Mouse (Mus musculus): ENCODE measurements at regions not wholly inside any gene's neighbourhood (a gene's known extent, or its start where the extent isn't known, plus 50 kb on each side); places are given as distances from the start of the nearest gene placed in this dataset.

DNA sequence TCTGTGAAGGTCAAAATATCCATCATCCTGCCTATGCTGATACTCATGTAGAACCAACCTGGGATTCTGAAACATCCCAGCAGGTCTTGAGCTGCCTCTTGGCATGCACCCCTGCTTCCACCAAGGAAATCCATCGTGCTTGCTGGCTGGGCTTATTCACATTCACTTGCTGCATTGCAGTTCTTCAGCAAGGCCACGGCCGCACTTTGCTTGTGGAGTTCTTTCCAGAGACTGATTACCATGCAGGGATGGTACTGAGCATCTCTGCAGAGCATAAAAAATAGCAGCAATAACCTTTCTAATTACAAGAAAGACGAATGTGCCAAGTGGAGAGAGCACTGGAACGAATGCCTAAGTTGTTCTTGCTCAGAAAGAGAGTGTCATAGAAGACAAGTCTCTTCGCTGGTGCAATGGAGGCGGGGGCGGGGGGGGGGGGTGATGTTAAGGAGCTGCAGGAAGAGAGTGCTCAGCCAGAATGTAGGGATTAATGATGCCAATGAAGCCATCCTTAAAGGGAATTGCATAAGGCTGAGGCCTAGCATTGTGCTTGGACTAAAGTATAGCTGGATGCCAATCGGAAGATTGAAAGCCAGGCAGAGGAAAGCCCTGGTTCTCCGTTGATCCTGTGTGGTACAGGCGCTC, 205.9 kb downstream of the AI593442 start:
- Histone ChIP-seq H3K4me2 (ENCODE audit: low read length) (no peak overlapping the region), H3K27me3 (replicated peaks; ENCODE audit: control insufficient read depth, insufficient read depth, low read length) (no peaks in the 10 kb centered on the region), H3K9ac (replicated peaks; ENCODE audit: low read depth, low read length) (no peak overlapping the region), H3K36me3 (ENCODE audit: control insufficient read depth, insufficient read depth) (no peaks in the 10 kb centered on the region), H3K9me3 (ENCODE audit: control insufficient read depth, low read length) (no peaks in the 10 kb centered on the region), H3K4me3 (replicated peaks; ENCODE audit: low read length) (no peak overlapping the region), H3K4me1 (replicated peaks; ENCODE audit: control insufficient read depth, insufficient read depth, low read length) (no peaks in the 10 kb centered on the region), H3K27ac (ENCODE audit: low read length) (no peak overlapping the region)
- no peak for ATAC-seq
- 74% methylated on average over 11 of the region's 11 CpGs for WGBS

GRCm38 (mm10) chr9:52472859-52473258, 206.7 kb downstream of the AI593442 start:
- H3K4me3 ChIP-seq (replicated peaks; ENCODE audit: low read length): no peak overlapping the region
- no peaks in the 10 kb centered on the region for H3K27me3 ChIP-seq (replicated peaks; ENCODE audit: control insufficient read depth, insufficient read depth, low read length)
- H3K9ac ChIP-seq (replicated peaks; ENCODE audit: low read depth, low read length): no peak overlapping the region
- H3K4me1 ChIP-seq (replicated peaks; ENCODE audit: control insufficient read depth, insufficient read depth, low read length): no peaks in the 10 kb centered on the region
- no peak overlapping the region for H3K27ac ChIP-seq (ENCODE audit: low read length)
- no peak overlapping the region for H3K4me2 ChIP-seq (ENCODE audit: low read length)
- no peaks in the 10 kb centered on the region for H3K9me3 ChIP-seq (ENCODE audit: control insufficient read depth, low read length)
- no peaks in the 10 kb centered on the region for H3K36me3 ChIP-seq (ENCODE audit: control insufficient read depth, insufficient read depth)
- no peak for ATAC-seq
- WGBS: 71% methylated on average over 8 of the region's 8 CpGs

DNA sequence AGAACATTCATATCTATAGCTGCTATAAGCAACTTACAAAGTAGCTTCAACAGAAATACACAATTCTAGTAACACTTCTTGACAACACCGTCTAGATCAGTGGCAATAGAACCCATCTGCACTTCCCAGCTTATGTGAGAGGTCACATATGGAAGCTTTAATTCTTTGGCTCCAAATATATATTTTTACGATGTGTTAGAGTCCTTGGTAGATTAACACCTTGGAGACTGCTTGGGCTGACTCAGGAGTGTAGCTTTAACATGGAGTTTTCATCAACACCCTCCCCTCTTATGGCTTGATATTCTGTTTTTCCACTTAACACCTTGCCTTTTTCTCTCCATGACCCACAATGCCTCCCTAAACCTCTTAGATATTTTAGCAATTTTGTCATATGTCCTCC, 221.1 kb downstream of the AI593442 start:
- Histone ChIP-seq H3K4me1 (replicated peaks; ENCODE audit: control insufficient read depth, insufficient read depth, low read length) (no peaks in the 10 kb centered on the region), H3K27me3 (replicated peaks; ENCODE audit: control insufficient read depth, insufficient read depth, low read length) (no peaks in the 10 kb centered on the region), H3K9me3 (ENCODE audit: control insufficient read depth, low read length) (no peaks in the 10 kb centered on the region), H3K4me3 (replicated peaks; ENCODE audit: low read length) (no peak overlapping the region), H3K4me2 (ENCODE audit: low read length) (no peak overlapping the region), H3K27ac (ENCODE audit: low read length) (no peak overlapping the region), H3K9ac (replicated peaks; ENCODE audit: low read depth, low read length) (no peak overlapping the region), H3K36me3 (ENCODE audit: control insufficient read depth, insufficient read depth) (no peaks in the 10 kb centered on the region)
- no peak for ATAC-seq
- 79% methylated on average over 2 of the region's 2 CpGs for WGBS

DNA sequence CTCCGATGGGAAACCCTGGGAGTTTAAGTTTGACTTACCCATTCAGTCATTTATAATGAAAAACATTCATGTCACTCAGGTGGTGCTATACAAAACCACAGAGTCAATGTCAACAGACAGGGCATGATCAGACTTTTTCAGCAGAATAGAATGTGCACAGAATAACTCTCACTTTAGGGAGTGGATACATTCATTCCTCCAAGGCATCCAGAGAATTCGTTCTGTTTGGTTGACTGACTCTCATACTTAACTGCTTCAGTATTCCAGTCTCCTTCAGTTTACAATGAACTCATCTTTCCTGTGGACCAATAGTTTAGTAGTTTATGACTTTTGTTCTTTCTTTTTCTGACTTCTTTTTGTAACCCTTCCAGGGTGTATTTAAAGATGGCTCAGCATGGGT, 225.1 kb downstream of the AI593442 start:
- H3K9ac ChIP-seq (replicated peaks; ENCODE audit: low read depth, low read length): no peak overlapping the region
- H3K36me3 ChIP-seq (ENCODE audit: control insufficient read depth, insufficient read depth): no peaks in the 10 kb centered on the region
- no peaks in the 10 kb centered on the region for H3K4me1 ChIP-seq (replicated peaks; ENCODE audit: control insufficient read depth, insufficient read depth, low read length)
- WGBS: 88% methylated on average over 2 of the region's 2 CpGs
- no peaks in the 10 kb centered on the region for H3K9me3 ChIP-seq (ENCODE audit: control insufficient read depth, low read length)
- H3K4me2 ChIP-seq (ENCODE audit: low read length): no peak overlapping the region
- H3K4me3 ChIP-seq (replicated peaks; ENCODE audit: low read length): no peak overlapping the region
- H3K27ac ChIP-seq (ENCODE audit: low read length): no peak overlapping the region
- H3K27me3 ChIP-seq (replicated peaks; ENCODE audit: control insufficient read depth, insufficient read depth, low read length): no peaks in the 10 kb centered on the region
- no peak for ATAC-seq

DNA sequence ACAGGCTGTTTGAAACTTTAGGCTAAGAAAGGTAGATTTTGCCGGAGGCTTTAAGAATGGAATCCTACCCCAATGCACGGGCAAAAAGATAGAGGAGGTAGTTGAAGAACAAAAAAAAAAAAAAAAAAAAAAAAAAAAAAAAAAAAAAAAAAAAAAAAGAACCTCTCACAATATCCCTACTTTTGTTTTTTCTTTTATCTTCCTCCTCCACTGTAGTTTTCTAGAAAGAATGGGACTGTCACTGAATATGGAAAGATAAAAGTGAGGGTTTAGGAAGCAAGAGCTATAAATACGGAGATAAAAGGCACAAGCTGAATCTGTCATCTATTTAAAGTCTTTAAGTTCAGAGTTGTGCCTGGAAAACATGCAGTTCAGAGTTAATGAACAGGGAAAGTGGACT, 227.8 kb downstream of the AI593442 start:
- Histone ChIP-seq H3K36me3 (ENCODE audit: control insufficient read depth, insufficient read depth) (no peaks in the 10 kb centered on the region), H3K4me1 (replicated peaks; ENCODE audit: control insufficient read depth, insufficient read depth, low read length) (no peaks in the 10 kb centered on the region), H3K4me3 (replicated peaks; ENCODE audit: low read length) (no peak overlapping the region), H3K9me3 (ENCODE audit: control insufficient read depth, low read length) (no peaks in the 10 kb centered on the region), H3K9ac (replicated peaks; ENCODE audit: low read depth, low read length) (no peak overlapping the region), H3K27me3 (replicated peaks; ENCODE audit: control insufficient read depth, insufficient read depth, low read length) (no peaks in the 10 kb centered on the region), H3K4me2 (ENCODE audit: low read length) (no peak overlapping the region), H3K27ac (ENCODE audit: low read length) (no peak overlapping the region)
- no peak for ATAC-seq
- 82% methylated on average over 3 of the region's 3 CpGs for WGBS

- no peak overlapping the region for H3K4me2 ChIP-seq (ENCODE audit: low read length)
- H3K4me3 ChIP-seq (replicated peaks; ENCODE audit: low read length): no peak overlapping the region
- H3K36me3 ChIP-seq (ENCODE audit: control insufficient read depth, insufficient read depth): no peaks in the 10 kb centered on the region
- no peak for ATAC-seq
- no peak overlapping the region for H3K27ac ChIP-seq (ENCODE audit: low read length)
- H3K27me3 ChIP-seq (replicated peaks; ENCODE audit: control insufficient read depth, insufficient read depth, low read length): no peaks in the 10 kb centered on the region
- no peak overlapping the region for H3K9ac ChIP-seq (replicated peaks; ENCODE audit: low read depth, low read length)
- no peaks in the 10 kb centered on the region for H3K9me3 ChIP-seq (ENCODE audit: control insufficient read depth, low read length)
- H3K4me1 ChIP-seq (replicated peaks; ENCODE audit: control insufficient read depth, insufficient read depth, low read length): no peaks in the 10 kb centered on the region
Observed at GRCm38 (mm10) chr9:52448245-52448644, 231.3 kb downstream of the AI593442 start.

- no peaks in the 10 kb centered on the region for H3K4me1 ChIP-seq (replicated peaks; ENCODE audit: control insufficient read depth, insufficient read depth, low read length)
- no peak overlapping the region for H3K27ac ChIP-seq (ENCODE audit: low read length)
- WGBS: 90% methylated on average over 7 of the region's 7 CpGs
- H3K27me3 ChIP-seq (replicated peaks; ENCODE audit: control insufficient read depth, insufficient read depth, low read length): no peaks in the 10 kb centered on the region
- H3K4me3 ChIP-seq (replicated peaks; ENCODE audit: low read length): no peak overlapping the region
- no peak overlapping the region for H3K9ac ChIP-seq (replicated peaks; ENCODE audit: low read depth, low read length)
- H3K36me3 ChIP-seq (ENCODE audit: control insufficient read depth, insufficient read depth): no peaks in the 10 kb centered on the region
- H3K4me2 ChIP-seq (ENCODE audit: low read length): no peak overlapping the region
- no peak for ATAC-seq
- H3K9me3 ChIP-seq (ENCODE audit: control insufficient read depth, low read length): no peaks in the 10 kb centered on the region
Observed at GRCm38 (mm10) chr9:52443228-52443627, 236.4 kb downstream of the AI593442 start.

DNA sequence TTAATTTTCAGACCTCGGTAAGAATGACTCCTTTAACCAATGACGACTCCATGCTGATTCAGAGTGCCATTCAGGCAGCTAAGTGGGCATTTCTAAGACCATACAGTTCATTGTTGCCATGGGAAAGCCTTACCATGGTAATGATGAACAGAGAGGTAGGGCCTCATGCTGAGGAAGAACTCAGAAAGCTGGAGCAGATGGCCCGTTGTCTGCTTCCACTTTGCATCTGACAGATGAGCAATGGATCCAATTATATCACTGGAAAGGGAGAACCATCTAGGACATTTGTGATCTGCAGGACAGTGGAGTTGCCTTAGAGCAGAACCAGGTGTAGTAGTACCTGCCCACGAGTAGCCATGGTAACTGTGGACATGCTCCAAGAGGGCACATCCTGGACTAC, 245.4 kb downstream of the AI593442 start:
- Histone ChIP-seq H3K27me3 (replicated peaks; ENCODE audit: control insufficient read depth, insufficient read depth, low read length) (no peaks in the 10 kb centered on the region), H3K4me1 (replicated peaks; ENCODE audit: control insufficient read depth, insufficient read depth, low read length) (no peaks in the 10 kb centered on the region), H3K4me3 (replicated peaks; ENCODE audit: low read length) (no peak overlapping the region), H3K9ac (replicated peaks; ENCODE audit: low read depth, low read length) (no peak overlapping the region), H3K9me3 (ENCODE audit: control insufficient read depth, low read length) (no peaks in the 10 kb centered on the region), H3K36me3 (ENCODE audit: control insufficient read depth, insufficient read depth) (no peaks in the 10 kb centered on the region), H3K27ac (ENCODE audit: low read length) (no peak overlapping the region), H3K4me2 (ENCODE audit: low read length) (no peak overlapping the region)
- 59% methylated on average over 4 of the region's 4 CpGs for WGBS
- ATAC-seq: no peak

DNA sequence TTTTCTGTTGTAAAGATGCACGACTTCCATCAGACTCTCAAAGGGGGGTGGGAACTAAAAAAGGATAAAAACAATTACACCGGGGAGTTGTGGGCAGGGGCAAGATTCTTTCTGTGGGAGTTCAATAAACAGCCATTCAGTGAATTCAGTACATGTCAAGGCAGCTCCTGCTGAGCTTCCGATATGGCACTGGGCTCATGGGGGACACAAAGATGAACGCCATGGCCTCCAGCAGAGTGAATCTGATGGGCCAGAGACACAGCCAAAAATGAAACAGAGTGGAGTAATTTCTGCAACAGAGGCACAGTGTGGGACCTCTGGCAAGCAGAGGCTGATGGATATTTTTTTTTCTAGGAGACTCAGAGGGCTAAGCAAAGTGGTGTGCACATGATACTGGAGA, 254.2 kb downstream of the AI593442 start:
- H3K9ac ChIP-seq (replicated peaks; ENCODE audit: low read depth, low read length): no peak overlapping the region
- H3K27ac ChIP-seq (ENCODE audit: low read length): no peak overlapping the region
- ATAC-seq: no peak
- H3K9me3 ChIP-seq (ENCODE audit: control insufficient read depth, low read length): no peaks in the 10 kb centered on the region
- under 1% methylated on average over 4 of the region's 4 CpGs for WGBS
- H3K27me3 ChIP-seq (replicated peaks; ENCODE audit: control insufficient read depth, insufficient read depth, low read length): no peaks in the 10 kb centered on the region
- H3K4me2 ChIP-seq (ENCODE audit: low read length): no peak overlapping the region
- no peaks in the 10 kb centered on the region for H3K4me1 ChIP-seq (replicated peaks; ENCODE audit: control insufficient read depth, insufficient read depth, low read length)
- H3K36me3 ChIP-seq (ENCODE audit: control insufficient read depth, insufficient read depth): no peaks in the 10 kb centered on the region
- no peak overlapping the region for H3K4me3 ChIP-seq (replicated peaks; ENCODE audit: low read length)

GRCm38 (mm10) chr9:52422622-52423021, 254.2 kb upstream of the Zc3h12c start:
- no peak overlapping the region for H3K27ac ChIP-seq (ENCODE audit: low read length)
- H3K27me3 ChIP-seq (replicated peaks; ENCODE audit: control insufficient read depth, insufficient read depth, low read length): no peaks in the 10 kb centered on the region
- no peak overlapping the region for H3K9ac ChIP-seq (replicated peaks; ENCODE audit: low read depth, low read length)
- no peaks in the 10 kb centered on the region for H3K36me3 ChIP-seq (ENCODE audit: control insufficient read depth, insufficient read depth)
- 57% methylated on average over 3 of the region's 3 CpGs for WGBS
- H3K4me1 ChIP-seq (replicated peaks; ENCODE audit: control insufficient read depth, insufficient read depth, low read length): no peaks in the 10 kb centered on the region
- no peak overlapping the region for H3K4me2 ChIP-seq (ENCODE audit: low read length)
- H3K9me3 ChIP-seq (ENCODE audit: control insufficient read depth, low read length): no peaks in the 10 kb centered on the region
- ATAC-seq: no peak
- no peak overlapping the region for H3K4me3 ChIP-seq (replicated peaks; ENCODE audit: low read length)
